Mouse (Mus musculus) CH12.LX (cell line): ENCODE data around the gene Maml1. TPM values are rescaled to one million over a fixed set of nuclear protein-coding genes. Genes with fewer than 3 reads are reported as not detected.
A peak's percentile ranks its signal among the peaks of the same experiment; 100 is the strongest.

ENCODE experiments used
- DNase-seq: peaks from one replicate; pipeline ENCODE4 v3.0.0-alpha.2; 2013; ENCODE audit errors: extremely low read depth
- H3K27ac ChIP-seq: 2 replicates; pipeline ENCODE4 v1.5.1; 2012; ENCODE audit warnings: low read depth, mild to moderate bottlenecking, control low read depth, moderate library complexity; ENCODE audit not compliant: insufficient read depth
- H3K27me3 ChIP-seq: replicated peaks from 2 replicates; pipeline ENCODE3; 2012; ENCODE audit warnings: inconsistent platforms
- H3K36me3 ChIP-seq, 2 experiments: replicated peaks in 1 of 2; 2 replicates each; pipeline versions ENCODE3 to v1.6.1; 2012; ENCODE audit warnings: inconsistent platforms in 1 of 2, low read length in 1 of 2, mild to moderate bottlenecking in 1 of 2, mixed read lengths in 1 of 2, moderate library complexity in 1 of 2; ENCODE audit not compliant: control insufficient read depth in 1 of 2, insufficient read depth in 1 of 2
- H3K4me1 ChIP-seq, 2 experiments: 2 replicates each; pipeline ENCODE4 v1.6.1; 2012; ENCODE audit warnings: inconsistent platforms in 1 of 2, moderate library complexity in 1 of 2; ENCODE audit not compliant: insufficient read depth in 2 of 2, control insufficient read depth in 1 of 2
- H3K4me2 ChIP-seq: 2 replicates; pipeline ENCODE4 v1.6.1; 2012; ENCODE audit warnings: low read depth, mild to moderate bottlenecking, control low read depth; ENCODE audit not compliant: poor library complexity, insufficient read depth, severe bottlenecking
- H3K4me3 ChIP-seq, 3 experiments: fragments of 150-350 bp in 1 of 3; sonication (generic) in 1 of 3; replicated peaks in 1 of 3; 2 replicates each; pipeline versions ENCODE3 to v1.5.1; 2011 to 2012; ENCODE audit warnings: low read depth in 2 of 3, low read length in 2 of 3, mild to moderate bottlenecking in 2 of 3, moderate library complexity in 2 of 3, control low read depth in 1 of 3, improper control_type of control experiment in 1 of 3, inconsistent platforms in 1 of 3, mixed read lengths in 1 of 3; ENCODE audit not compliant: poor library complexity in 1 of 3
- H3K79me2 ChIP-seq: replicated peaks from 2 replicates; pipeline ENCODE4 v1.6.1; 2012; ENCODE audit warnings: mild to moderate bottlenecking, moderate library complexity; ENCODE audit not compliant: control insufficient read depth, poor library complexity, insufficient read depth, severe bottlenecking; ENCODE audit errors: extremely low read depth
- H3K9ac ChIP-seq: 2 replicates; pipeline ENCODE4 v1.6.1; 2012; ENCODE audit warnings: low read depth, mild to moderate bottlenecking, control low read depth, moderate library complexity; ENCODE audit not compliant: insufficient read depth
- H3K9me3 ChIP-seq: replicated peaks from 2 replicates; pipeline ENCODE3; 2012; ENCODE audit warnings: low read length, inconsistent platforms, mixed read lengths
- BHLHE40 ChIP-seq: IDR thresholded peaks from 2 replicates; pipeline ENCODE4 v1.6.1; 2011; ENCODE audit warnings: mild to moderate bottlenecking, low read depth, low read length, improper control_type of control experiment
- CTCF ChIP-seq, 2 experiments: IDR thresholded peaks in 1 of 2; conservative IDR thresholded peaks in 1 of 2; 2 replicates each; pipeline ENCODE4 v1.5.1; 2011 to 2012; ENCODE audit warnings: low read depth in 2 of 2, low read length in 2 of 2, improper control_type of control experiment in 1 of 2, inconsistent platforms in 1 of 2, mild to moderate bottlenecking in 1 of 2, moderate library complexity in 1 of 2
- E2F4 ChIP-seq: IDR thresholded peaks from 2 replicates; pipeline ENCODE4 v1.6.1; 2011; ENCODE audit warnings: low read depth, low read length, improper control_type of control experiment; ENCODE audit not compliant: insufficient replicate concordance
- KAT2A ChIP-seq: IDR thresholded peaks from 2 replicates; pipeline ENCODE4 v1.6.1; 2012; ENCODE audit warnings: low read length, improper control_type of control experiment, inconsistent platforms; ENCODE audit not compliant: insufficient replicate concordance
- POLR2A ChIP-seq: IDR thresholded peaks from 2 replicates; pipeline ENCODE4 v1.6.1; 2011; ENCODE audit warnings: low read depth, mild to moderate bottlenecking, improper control_type of control experiment, low read length
- TBP ChIP-seq: conservative IDR thresholded peaks from 2 replicates; pipeline ENCODE4 v1.6.1; 2011; ENCODE audit warnings: low read depth, low read length, improper control_type of control experiment
- USF1 ChIP-seq: IDR thresholded peaks from 2 replicates; pipeline ENCODE4 v1.6.1; 2014; ENCODE audit warnings: low read depth, mild to moderate bottlenecking, inconsistent platforms, low read length, improper control_type of control experiment
- USF2 ChIP-seq: conservative IDR thresholded peaks from 2 replicates; pipeline ENCODE4 v1.6.1; 2011; ENCODE audit warnings: low read depth, low read length, improper control_type of control experiment
- dilution Hi-C: fragments of 300-500 bp; cut with MboI; formaldehyde crosslinking; loops from 2 replicates; pipeline ENCODE4 v1.14.3; 2020; ENCODE audit warnings: low sequenced_read_pairs; ENCODE audit not compliant: extremely low pct_unique_long_range_greater_than_20kb, extremely low pct_ligation_motif_present
- in situ Hi-C: fragments of 300-500 bp; cut with MboI; formaldehyde crosslinking; loops from 3 replicates; pipeline ENCODE4 v1.14.3; 2019; ENCODE audit warnings: low sequenced_read_pairs, low pct_ligation_motif_present, low pct_unique_long_range_greater_than_20kb, mixed read lengths
- polyA plus RNA-seq: library from polyadenylated mRNA; unstranded; fragments of >175 nt; gene quantifications from 2 replicates; pipeline ENCODE4 v1.2.1, GENCODE M21; 2012; ENCODE audit warnings: low read depth; ENCODE audit not compliant: insufficient read length
- total RNA-seq, 2 experiments: library from RNA; depleted of rRNA; stranded (reverse); fragments of 300-350 nt in 1 of 2; fragments of >200 nt in 1 of 2; gene quantifications; 2 replicates each; pipeline ENCODE4 v1.2.3; 2012 to 2014

The Maml1 gene
- total and polyA plus RNA-seq, 3 experiments = 2.2 to 9.7 (median 5.4) TPM

DNA sequence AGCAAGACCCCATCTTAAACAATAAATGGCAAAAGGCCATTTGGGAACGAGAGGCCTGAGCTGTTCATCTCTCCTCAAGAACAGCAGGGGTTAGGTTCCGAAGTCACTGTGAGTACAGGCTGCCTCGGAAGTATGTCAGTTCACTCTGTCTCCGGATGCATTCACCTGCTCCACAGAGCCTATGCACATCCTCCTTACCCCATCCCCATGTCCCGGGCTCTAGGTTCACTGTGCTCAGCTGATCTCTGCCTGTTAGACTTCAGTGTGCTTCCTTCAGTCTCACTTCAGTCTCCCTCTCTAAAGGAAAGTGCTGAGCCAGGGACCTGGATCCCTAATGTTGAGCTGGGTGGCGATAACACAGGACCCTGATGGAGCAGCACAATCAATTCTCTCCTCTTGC lies 14.4 kb downstream of the Maml1 start:
- no peak for TF ChIP-seq E2F4
- H3K27ac ChIP-seq = no peak overlapping the region
- peaks cover 17 to 52% of the 10 kb centered on the region in 2 experiments for H3K36me3 ChIP-seq
- peaks cover 1% of the 10 kb centered on the region; the same call in 1 of the 2 replicates for H3K79me2 ChIP-seq
- DNase-seq = no peak
- H3K9ac ChIP-seq = no peak overlapping the region
- peaks cover 2% of the 10 kb centered on the region for H3K9me3 ChIP-seq
- H3K27me3 ChIP-seq = no peaks in the 10 kb centered on the region
- H3K4me3 ChIP-seq = no peak overlapping the region
- dilution Hi-C loops (no loop called here), in situ Hi-C loops (no loop called here)
- H3K4me1 ChIP-seq = peaks cover 10 to 48% of the 10 kb centered on the region in 2 experiments
- H3K4me2 ChIP-seq = no peak overlapping the region

DNA sequence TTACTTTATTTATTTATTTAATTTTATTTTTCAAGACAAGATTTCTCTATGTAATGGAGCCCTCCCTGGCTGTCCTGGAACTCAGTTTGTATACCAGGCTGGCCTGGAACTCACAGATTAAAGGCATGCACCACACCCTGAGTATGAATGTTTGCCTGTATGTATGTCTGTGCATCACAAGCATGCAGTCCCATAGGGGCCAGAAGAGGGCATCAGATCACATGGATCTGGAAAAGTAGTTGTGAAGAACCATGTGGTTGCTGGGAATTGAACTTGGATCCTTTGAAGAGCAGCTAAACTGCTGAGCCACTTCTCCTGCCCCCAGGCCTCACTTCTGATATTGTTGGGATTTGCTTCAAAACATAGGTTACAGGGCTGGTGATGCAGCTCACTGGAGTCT lies 15.1 kb downstream of the Maml1 start:
- no peak overlapping the region for H3K4me2 ChIP-seq
- dilution Hi-C loops (no loop called here), in situ Hi-C loops (no loop called here)
- H3K4me1 ChIP-seq = peaks cover 10 to 48% of the 10 kb centered on the region in 2 experiments
- H3K27ac ChIP-seq = no peak overlapping the region
- no peaks in the 10 kb centered on the region for H3K27me3 ChIP-seq
- TF ChIP-seq E2F4 (no peak), CTCF (conservative IDR thresholded peaks at IDR 0.05 in 1 of 2, IDR thresholded peaks at IDR 0.05 in 1 of 2; ENCODE audit: low read depth in 2 of 2, low read length in 2 of 2) (peak in 1 of 2 experiments; percentile 16; a peak in 1 of 4 replicates)
- H3K79me2 ChIP-seq = peaks cover 2% of the 10 kb centered on the region; the same call in 1 of the 2 replicates
- H3K9ac ChIP-seq = no peak overlapping the region
- no peak overlapping the region for H3K4me3 ChIP-seq
- peaks cover 17 to 54% of the 10 kb centered on the region in 2 experiments for H3K36me3 ChIP-seq
- DNase-seq = no peak
- peaks cover 2% of the 10 kb centered on the region for H3K9me3 ChIP-seq

DNA sequence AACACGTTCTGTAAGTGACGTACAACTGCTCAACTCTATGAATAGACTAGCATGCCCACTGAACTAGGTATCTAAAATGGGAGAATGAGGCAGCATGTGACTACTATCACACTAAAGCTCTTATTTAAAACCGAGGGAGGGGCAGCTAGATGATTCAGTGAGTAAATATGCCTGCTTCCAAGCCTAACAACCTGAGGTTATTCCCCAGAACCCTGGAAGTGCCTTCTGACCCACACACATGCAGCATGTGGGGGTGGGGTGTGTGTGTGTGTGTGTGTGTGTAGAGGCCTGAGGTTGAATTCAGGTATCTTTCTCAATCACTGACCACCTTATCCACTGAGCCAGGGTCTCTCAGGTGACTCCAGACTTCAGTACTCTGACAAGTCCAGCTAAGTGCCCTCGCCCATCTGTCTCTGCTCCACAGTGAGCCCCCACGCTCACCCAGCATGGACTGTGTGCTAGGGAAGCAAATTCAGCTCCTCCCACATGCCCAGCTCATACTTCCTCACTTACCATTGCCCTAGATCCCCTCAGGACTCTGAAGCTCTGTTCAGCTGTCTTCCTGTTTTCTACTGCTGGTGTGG lies 16.5 kb downstream of the Maml1 start:
- no peak overlapping the region for H3K9ac ChIP-seq
- H3K27me3 ChIP-seq = no peaks in the 10 kb centered on the region
- peaks cover 11 to 57% of the 10 kb centered on the region in 2 experiments for H3K36me3 ChIP-seq
- dilution Hi-C loops (no loop called here), in situ Hi-C loops (no loop called here)
- peak; percentile 52 for DNase-seq
- no peak overlapping the region for H3K4me2 ChIP-seq
- H3K79me2 ChIP-seq = peaks cover 2% of the 10 kb centered on the region; the same call in 1 of the 2 replicates
- H3K9me3 ChIP-seq = peaks cover 2% of the 10 kb centered on the region
- TF ChIP-seq TBP (no peak), USF1 (no peak), BHLHE40 (no peak), POLR2A (0 out of 2 replicates have a peak, but pooled peaks have one; percentile 15), USF2 (no peak), KAT2A (no peak)
- H3K27ac ChIP-seq = no peak overlapping the region
- H3K4me3 ChIP-seq = no peak overlapping the region
- peaks cover 10 to 44% of the 10 kb centered on the region in 2 experiments for H3K4me1 ChIP-seq
